Mouse (Mus musculus): ENCODE measurements around the gene Fam184a.
A peak's percentile ranks its signal among the peaks of the same experiment; 100 is the strongest.

The Fam184a gene

DNA sequence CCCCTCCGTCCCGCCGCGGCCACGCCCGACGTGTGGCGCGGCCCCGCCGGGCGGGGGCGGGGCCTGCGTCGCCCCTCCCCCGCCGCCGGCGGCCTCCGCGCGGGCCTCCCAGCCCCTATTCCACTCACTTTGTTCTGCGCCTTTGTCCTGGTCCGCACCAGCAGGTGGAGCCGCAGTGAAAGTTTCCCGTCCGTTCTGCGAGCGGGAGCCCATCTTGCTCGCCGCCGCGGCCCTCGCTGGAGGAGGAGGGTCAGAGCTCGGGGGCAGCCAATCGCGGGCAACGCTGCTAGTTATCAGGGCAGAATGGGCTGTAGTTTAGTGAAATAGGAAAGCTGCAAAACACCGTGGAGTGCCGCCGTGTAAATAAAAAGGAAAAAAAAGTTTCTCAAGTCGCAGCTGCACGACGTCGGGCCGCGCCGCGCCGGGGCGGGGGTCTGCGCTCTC lies 154.2 kb downstream of the Fam184a start, which contains the start of gene Asf1a:
TSS of gene Asf1a (plus strand) at position 81 of the 444 bp plus-strand sequence.
- peak; percentile 97 to 99 for DNase-seq

DNA sequence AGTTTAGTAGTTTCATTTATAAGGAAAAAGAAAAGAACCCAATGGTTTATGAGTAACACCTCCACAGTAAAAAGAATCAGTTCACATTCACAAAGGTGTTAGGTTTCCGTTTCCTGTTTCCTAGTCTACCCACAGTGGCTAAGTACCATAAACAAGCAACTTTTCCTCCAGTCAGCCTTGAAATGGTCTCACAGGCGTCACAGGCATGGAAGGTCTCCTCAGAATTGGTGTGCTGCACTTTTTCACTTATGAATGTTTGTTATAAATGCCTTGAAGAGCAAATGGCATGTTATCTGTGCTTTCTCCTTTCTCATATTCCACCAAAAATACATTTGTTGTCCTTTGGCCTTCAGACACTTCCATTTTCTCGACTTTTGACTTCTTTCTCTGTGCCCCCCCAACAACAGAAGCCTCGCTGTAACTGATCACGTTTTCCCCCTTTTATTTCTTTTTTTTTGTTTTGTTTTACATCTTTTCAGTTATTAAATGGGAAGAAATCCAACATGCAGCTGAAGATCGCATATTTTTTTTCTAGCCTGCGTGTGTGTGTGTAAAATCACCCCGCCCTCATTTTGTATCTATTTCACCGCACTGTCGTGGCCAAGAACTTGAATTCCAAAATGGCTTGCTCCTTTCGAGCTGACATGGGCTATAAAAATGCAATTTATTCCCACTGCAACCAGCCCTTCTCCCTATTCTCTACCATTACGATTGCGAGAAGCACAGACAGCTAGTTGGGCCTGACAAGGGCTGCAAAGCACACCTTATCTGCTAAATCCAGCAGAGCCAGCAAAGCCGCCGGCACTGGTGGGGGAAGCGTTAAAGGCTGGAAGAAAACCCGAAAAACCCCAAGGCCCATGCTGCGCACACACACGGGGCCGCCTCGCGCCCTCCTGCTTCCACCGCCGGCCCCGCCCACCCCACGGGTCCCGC lies 154.9 kb downstream of the Fam184a start:
- no peak for DNase-seq

DNA sequence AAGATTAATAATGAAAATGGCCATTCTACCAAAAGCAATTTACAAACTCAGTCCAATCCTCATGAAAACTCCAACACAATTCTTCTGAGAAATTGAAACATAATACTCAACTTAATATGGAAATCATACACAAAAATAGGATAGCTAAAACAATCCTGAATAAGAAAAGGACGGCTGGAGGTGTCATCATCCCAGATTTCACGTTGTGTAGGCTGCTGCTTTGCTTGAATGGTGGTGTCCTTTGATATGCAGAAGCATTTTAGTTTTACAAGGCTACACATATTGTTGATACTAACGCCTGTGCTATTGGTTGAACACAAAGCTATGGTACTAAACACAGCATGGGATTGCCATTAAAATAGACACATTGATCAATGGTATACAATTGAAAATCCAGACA lies 165.1 kb downstream of the Fam184a start:
- no peak for DNase-seq

Data from kidney, postnatal 25 days (tissue).